Mouse (Mus musculus): ENCODE measurements around the gene Unk. TPM values are rescaled to one million over a fixed set of nuclear protein-coding genes. Genes with fewer than 3 reads are reported as not detected.

Gene Unk
- total RNA-seq, 4 experiments from 2014 or later, result 23.4 to 27.7 (median 25.0) TPM

GRCm38 (mm10) chr11:116029086-116029865, 846 bp upstream of the Unk start:
- no peak for DNase-seq (ENCODE audit: low spot score in 2 of 2)

DNA sequence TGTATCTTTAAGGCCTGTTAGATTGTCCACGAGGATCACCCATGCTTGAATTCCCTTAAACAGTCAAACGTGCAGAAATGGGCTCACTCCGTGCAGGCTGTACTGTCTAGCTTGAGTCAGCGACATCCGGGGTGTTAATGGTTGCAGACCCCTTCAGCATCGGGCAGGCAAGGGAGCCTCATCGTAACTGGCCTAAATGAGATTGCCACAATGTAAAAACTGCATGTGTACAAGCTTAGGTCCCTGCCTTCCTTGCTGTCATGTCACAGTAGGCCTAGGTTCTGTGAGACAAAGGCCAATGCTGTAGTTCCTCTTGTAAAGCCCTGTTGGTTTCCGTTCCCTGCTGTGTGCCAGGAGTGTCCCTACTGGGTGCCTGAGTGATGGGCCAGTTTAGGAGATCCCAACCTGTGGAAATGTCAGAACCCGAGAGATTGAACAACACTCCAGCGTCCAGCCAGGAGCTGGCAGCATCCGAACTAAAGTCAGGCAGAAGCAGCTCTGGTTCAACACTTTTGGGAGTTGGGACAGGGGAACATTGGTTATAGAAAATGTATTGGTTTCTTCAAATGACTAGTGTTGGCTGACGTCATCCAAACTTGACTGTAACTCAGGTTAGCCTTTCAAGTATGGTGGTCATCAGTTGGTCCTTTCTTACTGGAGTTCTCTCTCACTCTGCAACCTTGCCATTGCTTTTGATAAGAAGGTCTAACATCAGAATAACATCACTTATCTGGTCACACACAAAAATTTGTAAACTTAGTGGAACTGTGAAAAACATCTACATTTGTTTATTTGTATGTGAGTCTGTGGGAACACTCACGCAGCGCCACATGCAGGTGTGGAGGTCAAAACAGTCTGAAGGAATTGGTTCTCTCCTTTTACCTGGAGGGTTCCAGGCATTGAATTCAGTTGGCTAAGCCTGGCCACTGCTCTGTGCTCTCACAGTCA, 1.1 kb downstream of the Unk start:
- DNase-seq (ENCODE audit: low spot score in 2 of 2), result peak in 1 of 2 experiments; percentile 67

- no peak for DNase-seq (ENCODE audit: low spot score in 2 of 2)
Observed at GRCm38 (mm10) chr11:116034584-116034983, 4.5 kb downstream of the Unk start.

- no peak for DNase-seq (ENCODE audit: low spot score in 2 of 2)
Observed at GRCm38 (mm10) chr11:116036671-116037070, 6.5 kb downstream of the Unk start.

- DNase-seq (ENCODE audit: low spot score in 2 of 2), result no peak
Observed at GRCm38 (mm10) chr11:116037826-116038225, 7.7 kb downstream of the Unk start.

DNA sequence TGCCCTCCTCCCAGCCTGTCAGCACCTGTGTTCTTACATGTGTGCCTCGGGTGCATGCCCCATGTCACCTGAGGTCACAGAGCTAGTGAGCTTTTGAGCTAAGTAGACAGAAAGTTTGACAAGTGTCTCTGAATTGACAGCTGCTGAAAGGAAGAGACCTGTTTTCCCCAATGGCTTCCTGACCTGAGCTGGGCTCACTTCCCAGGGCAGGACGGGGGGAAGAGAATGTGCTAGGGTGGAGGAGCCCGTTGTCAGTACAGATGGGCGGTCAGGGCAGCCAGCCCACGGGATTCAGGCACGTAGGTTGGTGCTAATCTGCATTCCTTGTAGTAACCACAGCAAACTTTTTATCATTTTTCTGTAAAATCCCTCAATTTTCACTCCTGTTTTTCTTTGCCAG, 10.5 kb downstream of the Unk start:
- no peak for DNase-seq (ENCODE audit: low spot score in 2 of 2)

- no peak for DNase-seq (ENCODE audit: low spot score in 2 of 2)
Observed at GRCm38 (mm10) chr11:116041833-116042232, 11.7 kb downstream of the Unk start.

DNA sequence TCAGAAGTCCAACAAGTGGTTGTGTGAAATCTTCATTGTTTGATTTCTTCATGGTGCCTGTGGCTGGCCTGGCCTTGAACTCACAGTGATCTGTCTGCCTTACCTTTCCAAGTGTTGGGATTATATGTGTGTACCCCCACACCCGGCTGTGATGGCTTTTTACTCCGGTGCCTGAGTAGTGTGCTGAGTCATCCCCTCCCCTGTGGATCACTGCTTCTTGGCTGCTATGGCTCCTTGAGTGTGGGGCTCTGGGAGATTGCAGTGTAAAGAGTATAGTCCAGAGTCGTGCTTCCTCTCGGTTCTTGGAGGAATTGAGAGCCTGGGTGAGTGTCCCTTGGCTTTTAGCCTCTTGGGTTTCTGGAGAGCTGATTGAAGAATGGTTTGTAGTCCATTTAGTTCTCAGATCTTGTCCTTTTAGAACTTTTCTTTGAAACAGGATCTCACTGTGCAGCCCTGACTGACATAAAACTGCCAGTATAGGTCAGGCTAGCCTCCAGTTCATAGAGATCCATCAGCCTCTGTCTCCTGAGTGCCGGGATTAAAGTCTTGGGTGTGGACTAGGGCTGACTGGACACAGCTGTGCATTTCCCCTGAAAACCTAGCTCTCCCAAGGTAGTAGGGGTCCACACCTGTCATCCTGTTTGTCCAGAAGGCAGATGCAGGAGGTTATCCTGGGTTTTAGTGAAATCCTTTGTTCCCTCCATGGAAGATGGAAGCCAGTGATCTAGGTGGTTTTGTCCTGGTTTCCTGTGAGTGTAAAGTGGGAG, 12.4 kb downstream of the Unk start:
- no peak for DNase-seq (ENCODE audit: low spot score in 2 of 2)

- no peak for DNase-seq (ENCODE audit: low spot score in 2 of 2)
Observed at GRCm38 (mm10) chr11:116043286-116043685, 13.2 kb downstream of the Unk start.

DNA sequence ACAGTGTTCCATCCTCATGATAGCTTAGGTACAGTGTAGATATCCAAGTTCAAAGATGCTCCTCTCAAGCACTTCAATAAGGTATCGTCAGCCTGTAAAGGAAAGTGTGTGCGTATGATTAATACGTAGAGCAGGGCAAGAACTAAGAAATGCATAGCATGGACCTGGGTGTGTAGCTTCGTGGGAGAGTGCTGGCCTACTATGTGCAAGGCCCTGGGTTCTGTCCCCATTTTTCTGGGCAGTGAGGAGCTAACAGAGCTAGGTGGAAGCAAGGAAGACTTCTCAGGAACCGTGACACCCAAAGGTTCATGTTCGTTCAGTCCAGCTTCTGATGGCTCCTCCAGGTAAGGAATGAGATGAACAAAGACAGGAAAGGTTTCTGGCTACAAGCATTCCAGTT, 15.1 kb downstream of the Unk start:
- no peak for DNase-seq (ENCODE audit: low spot score in 2 of 2)

DNA sequence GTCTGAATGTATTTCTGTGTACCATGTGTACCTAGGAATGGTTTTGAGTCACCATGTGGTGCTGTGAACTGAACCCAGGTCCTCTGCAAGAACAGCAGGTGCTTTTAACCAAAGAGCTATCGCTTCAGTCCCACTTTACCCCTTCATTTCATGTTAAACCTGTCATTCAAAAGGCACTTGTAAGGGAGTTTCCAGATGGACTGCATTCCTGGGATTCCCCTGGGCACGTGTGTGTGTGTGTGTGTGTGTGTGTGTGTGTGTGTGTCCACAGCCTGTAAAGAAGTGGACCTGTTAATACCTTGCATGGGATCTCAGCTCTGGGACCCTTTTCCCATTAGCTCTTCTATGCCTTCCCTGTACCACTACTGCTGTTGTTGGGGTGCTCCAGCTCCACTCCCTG, 19.5 kb downstream of the Unk start:
- DNase-seq (ENCODE audit: low spot score in 2 of 2), result no peak

- no peak for DNase-seq (ENCODE audit: low spot score in 2 of 2)
Observed at GRCm38 (mm10) chr11:116050196-116050595, 20.1 kb downstream of the Unk start.

DNA sequence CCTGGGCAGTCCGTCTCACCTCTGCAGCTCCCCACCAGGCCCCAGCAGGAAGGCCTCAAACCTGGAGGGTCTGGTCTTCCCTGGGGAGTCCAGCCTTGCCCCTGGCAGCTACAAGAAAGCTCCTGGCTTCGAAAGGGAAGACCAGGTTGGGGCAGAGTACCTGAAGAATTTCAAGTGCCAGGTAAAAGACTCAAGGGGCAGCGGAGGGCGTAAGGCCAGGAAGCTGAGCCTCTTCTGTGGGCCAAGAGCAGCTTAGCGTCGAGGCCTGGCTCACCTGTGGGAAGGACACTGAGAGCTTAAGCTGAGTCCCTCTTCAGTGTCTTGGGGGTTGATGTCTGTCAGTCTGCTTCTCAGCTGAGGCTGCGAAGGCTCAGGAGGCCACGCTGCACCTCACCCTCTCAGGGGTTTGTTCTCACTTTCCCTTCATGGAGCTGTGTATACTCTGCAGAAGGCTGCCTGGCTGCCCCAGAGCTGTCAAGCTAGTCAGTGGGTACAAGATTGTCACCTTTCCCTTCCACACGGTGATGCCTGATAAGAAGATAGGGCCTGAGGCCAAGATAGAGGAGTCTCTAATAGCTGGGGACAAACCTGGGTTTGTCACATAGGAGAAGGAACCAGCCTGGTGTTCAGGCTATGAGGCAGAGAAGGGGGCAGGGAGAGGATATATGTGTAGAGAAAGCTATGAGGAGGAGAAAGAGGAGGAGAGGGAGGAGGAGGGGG, 23.5 kb downstream of the Unk start:
- DNase-seq (ENCODE audit: low spot score in 2 of 2), result no peak

DNA sequence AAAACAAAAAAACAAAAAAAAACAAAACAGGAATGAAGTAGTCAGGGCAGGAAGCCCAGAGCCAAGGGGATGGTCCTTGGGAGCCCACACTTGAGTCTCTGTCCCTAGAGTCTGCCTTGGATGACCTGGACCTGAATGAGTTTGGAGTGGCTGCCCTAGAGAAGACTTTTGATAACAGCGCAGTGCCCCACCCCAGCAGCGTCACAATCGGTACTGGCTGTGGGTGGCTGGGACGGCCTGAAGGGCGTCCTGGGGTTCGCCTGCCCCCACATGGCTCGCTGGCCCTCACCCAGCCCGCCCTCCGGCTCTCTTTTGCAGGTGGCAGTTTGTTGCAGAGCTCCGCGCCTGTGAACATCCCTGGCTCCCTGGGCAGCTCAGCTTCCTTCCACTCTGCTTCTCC, 25.8 kb downstream of the Unk start:
- DNase-seq (ENCODE audit: low spot score in 2 of 2), result no peak

- no peak for DNase-seq (ENCODE audit: low spot score in 2 of 2)
Observed at GRCm38 (mm10) chr11:116057237-116057881, 27.2 kb downstream of the Unk start.

DNA sequence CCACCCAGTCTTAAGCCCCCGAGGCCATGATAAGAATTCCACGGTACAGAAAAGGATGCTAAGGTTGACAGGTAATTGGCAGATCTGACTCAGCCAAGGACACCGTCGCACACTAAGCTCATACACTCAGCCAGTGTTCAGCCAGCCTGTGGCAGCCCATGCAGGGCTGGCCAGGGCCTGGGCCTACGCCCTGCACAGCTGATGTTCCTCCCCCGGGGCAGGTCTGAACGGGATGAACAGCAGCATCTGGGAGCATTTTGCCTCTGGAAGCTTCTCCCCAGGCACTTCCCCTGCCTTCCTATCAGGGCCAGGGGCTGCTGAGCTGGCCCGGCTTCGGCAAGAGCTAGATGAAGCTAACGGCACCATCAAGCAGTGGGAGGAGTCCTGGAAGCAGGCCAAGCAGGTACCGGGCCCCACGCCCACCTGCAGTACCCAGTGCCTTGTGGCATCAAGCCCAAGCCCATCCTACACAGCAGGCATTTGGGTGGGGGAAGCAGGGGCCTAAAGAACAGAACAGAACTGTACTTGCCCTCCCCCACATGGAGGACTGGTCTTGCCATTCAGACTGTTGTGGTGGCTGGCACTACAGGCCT, 28.0 kb downstream of the Unk start:
- peak in 1 of 2 experiments; percentile 74 for DNase-seq (ENCODE audit: low spot score in 2 of 2)

DNA sequence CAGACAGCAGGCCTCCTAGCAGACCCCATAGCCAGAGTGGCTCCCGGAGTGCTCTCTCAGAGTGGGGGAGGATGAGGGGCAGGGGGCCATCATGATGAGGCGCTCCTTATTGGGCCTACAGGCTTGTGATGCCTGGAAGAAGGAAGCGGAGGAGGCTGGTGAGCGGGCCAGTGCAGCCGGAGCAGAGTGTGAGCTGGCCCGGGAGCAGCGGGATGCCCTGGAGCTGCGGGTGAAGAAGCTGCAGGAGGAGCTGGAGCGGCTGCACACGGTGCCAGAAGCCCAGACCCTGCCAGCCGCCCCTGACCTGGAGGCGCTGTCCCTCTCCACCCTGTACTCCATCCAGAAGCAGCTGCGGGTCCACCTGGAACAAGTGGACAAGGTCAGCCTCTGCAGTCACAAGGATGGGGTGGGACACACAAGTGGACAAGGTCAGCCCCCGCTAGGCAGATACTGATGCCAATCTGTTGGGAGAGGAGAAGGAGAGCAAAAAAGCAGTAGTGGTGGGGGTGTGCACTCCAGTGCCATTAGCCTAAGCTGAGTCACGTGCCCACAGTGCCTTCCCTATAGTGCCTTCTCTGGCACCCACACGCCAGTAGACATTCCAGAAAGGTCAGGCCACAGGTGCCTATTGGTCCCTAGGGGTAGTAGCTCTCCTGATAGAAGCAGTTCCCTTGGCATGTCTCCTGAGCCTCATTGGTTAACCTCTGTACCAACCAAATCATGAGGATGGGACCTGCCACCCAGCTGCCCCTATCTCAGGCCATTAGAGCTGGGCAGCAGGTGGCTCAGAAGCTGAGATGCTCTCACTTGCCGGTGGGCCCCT, 29.0 kb downstream of the Unk start:
- DNase-seq (ENCODE audit: low spot score in 2 of 2), result no peak

DNA sequence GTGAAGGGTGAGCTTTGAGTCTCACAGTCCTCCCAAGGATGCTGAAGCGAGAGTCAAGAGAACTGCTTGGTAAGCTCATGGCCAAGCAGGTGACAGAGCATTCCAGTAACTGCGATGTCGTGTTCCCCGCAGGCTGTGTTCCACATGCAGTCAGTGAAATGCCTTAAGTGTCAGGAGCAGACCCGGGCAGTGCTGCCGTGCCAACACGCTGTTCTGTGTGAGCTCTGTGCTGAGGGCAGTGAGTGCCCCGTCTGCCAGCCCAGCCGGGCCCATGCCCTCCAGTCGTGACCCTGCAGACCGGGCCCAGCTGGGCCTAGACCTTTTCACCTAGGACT, 29.5 kb downstream of the Unk start:
- no peak for DNase-seq (ENCODE audit: low spot score in 2 of 2)

DNA sequence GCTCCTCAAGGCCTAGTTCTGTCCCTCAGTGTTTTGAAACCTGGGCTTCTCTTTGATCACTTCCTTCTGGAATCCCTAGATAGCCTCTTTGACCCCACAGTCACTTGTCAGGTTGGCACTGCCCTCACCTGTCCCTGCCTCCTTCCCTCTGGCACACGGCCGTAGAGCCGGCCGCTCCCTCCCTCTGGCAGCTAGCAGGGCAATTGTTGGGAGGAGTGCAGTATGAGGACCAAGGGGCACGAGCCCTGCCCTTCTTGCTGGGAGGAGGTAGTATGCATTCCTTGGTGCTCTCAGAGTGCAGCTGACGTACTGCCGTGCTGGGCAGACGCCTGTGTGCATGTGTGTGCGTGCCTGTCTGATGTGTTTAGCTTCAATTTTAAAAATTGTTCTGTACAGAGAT, 30.5 kb downstream of the Unk start:
- DNase-seq (ENCODE audit: low spot score in 2 of 2), result no peak

Data from left cerebral cortex, adult 8-10 months (tissue).